Mouse (Mus musculus) kidney, adult 2 months (tissue): ENCODE measurements around the gene Klf13.

ENCODE experiments used
- CTCF ChIP-seq: fragments of 200-500 bp; conservative IDR thresholded peaks from 2 replicates; pipeline ENCODE4 v1.5.1; 2011; ENCODE audit warnings: low read depth, mild to moderate bottlenecking, control low read depth, low read length, moderate library complexity, mixed read lengths; ENCODE audit not compliant: insufficient read depth, insufficient read length
- POLR2A ChIP-seq: fragments of 200-500 bp; IDR thresholded peaks from one replicate; pipeline ENCODE4 v1.6.1; 2011; ENCODE audit warnings: low read depth, low read length, control low read depth

- TF ChIP-seq CTCF (no peak), POLR2A (no peak)
These were observed 50.0 kb downstream of the Klf13 start for GRCm38 (mm10) chr7:63888674-63889073.
